Mouse (Mus musculus): Measurements from ENCODE around the gene Yes1. TPM values are rescaled to one million over a fixed set of nuclear protein-coding genes. Genes with fewer than 3 reads are reported as not detected.
"Not testable (repeated sequence)": the region's sequence is repeated elsewhere in the genome, so short reads cannot be mapped to it uniquely, and the experiment has no call there.

Yes1 gene
- polyA plus RNA-seq, 1 experiment: 15.0 TPM

DNA sequence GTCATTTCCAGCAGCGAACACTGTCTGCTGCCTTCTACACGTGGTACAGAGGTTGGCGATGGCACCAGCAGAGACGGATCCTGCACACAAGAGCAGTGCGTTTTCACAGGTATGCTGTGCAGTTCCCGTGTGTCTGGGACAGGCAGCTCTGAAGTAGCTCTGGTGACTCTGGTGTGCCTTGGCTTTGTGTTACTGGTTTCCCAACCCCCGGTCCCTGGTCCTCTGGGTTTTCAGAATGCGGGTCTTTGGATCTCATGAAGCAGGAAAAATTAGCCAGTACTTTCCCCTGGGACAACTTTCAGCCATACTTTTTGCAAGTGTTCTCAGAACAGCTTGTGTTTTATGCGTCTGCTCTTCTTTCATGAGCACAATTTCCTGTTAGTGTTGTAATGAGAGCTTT is 109.4 kb downstream of the Yes1 start:
- H3K4me3 ChIP-seq (ENCODE audit: insufficient read depth, low read depth, low read length): no peak overlapping the region
- 0 out of 2 replicates have a peak, but pooled peaks cover 2% of the 10 kb centered on the region for H3K4me1 ChIP-seq (ENCODE audit: control insufficient read depth, insufficient read depth, insufficient read length, low read length)
- no peak overlapping the region for H3K27ac ChIP-seq (replicated peaks; ENCODE audit: low read depth, low read length)

DNA sequence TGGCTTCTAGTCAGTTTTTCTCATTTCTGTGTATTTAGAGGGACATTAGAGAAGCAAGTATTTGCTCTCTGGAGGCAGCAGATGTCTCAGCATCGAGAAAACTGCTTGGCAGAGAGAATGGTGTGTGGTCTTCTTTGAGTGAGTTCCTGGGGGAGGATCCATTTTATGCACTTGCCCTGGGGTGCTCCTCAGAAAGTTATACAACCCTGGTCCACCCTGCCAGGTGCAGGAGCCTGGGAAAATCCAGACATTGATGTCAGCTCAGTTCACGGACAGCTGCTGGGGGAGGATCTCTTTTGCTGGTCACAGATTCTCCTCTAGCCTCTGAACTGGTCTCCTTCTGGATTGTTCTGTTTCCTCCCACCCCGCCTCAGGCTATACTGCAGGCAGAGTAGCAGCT is 110.3 kb downstream of the Yes1 start:
- H3K27ac ChIP-seq (replicated peaks; ENCODE audit: low read depth, low read length): no peak overlapping the region
- H3K4me1 ChIP-seq (ENCODE audit: control insufficient read depth, insufficient read depth, insufficient read length, low read length): 0 out of 2 replicates have a peak, but pooled peaks cover 2% of the 10 kb centered on the region
- no peak overlapping the region for H3K4me3 ChIP-seq (ENCODE audit: insufficient read depth, low read depth, low read length)

DNA sequence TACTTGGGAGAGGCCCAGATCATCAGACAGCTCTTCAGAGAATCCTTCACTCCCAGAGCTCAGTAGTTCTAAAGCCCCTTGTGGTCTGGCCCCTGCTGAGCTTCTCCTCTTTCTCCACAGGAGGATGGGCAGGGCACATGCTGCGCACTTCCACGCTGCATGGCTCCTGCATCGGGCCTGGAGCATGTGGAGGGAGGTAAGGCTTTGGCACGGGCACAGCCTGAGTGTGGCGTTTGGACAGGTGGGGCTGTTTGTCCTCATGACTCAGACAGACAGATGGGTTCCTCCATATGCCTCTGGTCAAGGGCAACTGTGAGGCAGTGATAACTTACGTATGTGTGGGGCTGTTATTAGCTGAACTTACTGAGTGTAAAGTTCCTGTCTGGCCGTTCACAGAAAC is 111.3 kb downstream of the Yes1 start:
- 0 out of 2 replicates have a peak, but pooled peaks cover 2% of the 10 kb centered on the region for H3K4me1 ChIP-seq (ENCODE audit: control insufficient read depth, insufficient read depth, insufficient read length, low read length)
- H3K27ac ChIP-seq (replicated peaks; ENCODE audit: low read depth, low read length): no peak overlapping the region
- no peak overlapping the region for H3K4me3 ChIP-seq (ENCODE audit: insufficient read depth, low read depth, low read length)

DNA sequence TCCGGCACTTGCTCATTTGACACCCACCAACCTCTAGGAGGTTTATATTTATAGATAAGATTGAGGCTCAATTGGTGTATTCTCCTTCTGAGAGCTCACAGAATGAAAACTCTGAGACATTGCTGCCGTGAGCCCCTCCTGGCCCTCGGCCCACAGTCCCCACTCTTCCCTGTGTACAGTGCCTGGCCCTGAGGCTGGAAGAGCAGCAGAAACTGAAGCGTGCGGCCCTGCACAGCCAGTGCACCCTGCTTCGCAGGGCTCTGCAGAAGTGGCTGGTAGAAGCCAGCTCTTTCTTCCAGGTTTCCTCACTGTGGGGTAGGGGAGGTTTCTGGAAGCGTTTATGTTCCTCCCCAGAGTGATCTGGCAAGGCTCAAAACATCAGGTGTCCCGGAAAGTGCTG is 111.7 kb downstream of the Yes1 start:
- not testable (repeated sequence) for H3K4me1 ChIP-seq (ENCODE audit: control insufficient read depth, insufficient read depth, insufficient read length, low read length); H3K27ac ChIP-seq (replicated peaks; ENCODE audit: low read depth, low read length); H3K4me3 ChIP-seq (ENCODE audit: insufficient read depth, low read depth, low read length)

DNA sequence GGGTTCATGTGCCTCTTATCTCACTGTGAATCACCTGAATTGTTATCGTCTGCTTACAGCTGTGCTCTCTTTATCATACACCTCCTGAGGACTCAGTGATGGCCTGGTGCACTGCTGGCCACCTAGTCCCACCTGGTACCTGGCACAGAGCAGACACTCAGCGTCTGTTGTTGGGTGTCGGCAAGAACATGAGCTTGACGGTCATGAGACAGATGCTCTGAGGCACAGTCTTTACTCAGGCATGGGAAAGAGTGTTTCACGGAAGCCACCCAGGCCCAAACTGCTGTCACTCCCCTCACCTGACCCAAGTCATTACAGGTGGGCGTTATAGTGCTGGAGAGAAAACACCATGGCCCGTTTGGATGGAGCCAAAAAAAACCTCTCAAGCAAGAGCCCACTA is 113.0 kb downstream of the Yes1 start:
- Histone ChIP-seq H3K27ac (replicated peaks; ENCODE audit: low read depth, low read length) (no peak overlapping the region), H3K4me3 (ENCODE audit: insufficient read depth, low read depth, low read length) (no peak overlapping the region), H3K4me1 (ENCODE audit: control insufficient read depth, insufficient read depth, insufficient read length, low read length) (0 out of 2 replicates have a peak, but pooled peaks cover 2% of the 10 kb centered on the region)

DNA sequence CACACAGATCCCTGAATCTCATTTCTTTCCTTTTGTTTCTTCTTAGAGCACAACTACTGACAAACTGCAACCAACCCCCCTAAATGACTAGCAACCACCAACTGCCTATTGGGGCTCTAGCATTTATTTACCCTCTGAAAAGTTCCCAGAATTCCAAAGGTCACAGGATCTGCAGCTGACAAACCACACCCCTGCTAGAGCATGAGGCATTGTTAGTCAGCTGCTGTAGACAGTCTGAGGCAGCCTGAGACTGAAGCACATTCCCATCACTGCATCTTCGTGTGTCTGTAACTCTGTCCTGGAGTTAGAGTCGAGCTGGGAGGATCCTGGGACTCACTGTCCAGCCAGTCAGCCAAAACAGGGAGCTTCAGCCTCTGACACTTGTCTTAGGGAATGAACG is 114.4 kb downstream of the Yes1 start:
- not testable (repeated sequence) for H3K4me1 ChIP-seq (ENCODE audit: control insufficient read depth, insufficient read depth, insufficient read length, low read length); H3K4me3 ChIP-seq (ENCODE audit: insufficient read depth, low read depth, low read length); H3K27ac ChIP-seq (replicated peaks; ENCODE audit: low read depth, low read length)

DNA sequence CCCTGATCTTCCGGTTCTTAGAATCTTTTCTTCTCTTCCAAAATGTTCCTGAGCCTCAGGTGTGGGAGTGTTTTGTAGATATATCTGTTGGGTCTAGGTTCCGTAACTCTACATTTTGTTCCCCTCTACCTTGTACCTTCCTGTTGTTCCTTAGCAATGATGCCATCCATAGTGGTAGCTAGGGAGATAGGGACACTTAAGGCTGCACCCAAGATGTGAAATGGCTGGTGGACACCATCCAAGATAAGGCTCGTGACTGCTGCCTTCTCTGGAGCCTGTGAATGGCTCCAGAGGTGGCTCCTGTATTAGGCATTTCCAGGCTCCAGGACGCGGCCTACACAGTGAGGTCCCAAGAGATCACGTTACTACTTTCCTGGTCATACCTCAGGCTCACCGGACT is 117.3 kb downstream of the Yes1 start:
- H3K4me1 ChIP-seq (ENCODE audit: control insufficient read depth, insufficient read depth, insufficient read length, low read length): no peaks in the 10 kb centered on the region
- H3K4me3 ChIP-seq (ENCODE audit: insufficient read depth, low read depth, low read length): no peak overlapping the region
- no peak overlapping the region for H3K27ac ChIP-seq (replicated peaks; ENCODE audit: low read depth, low read length)

DNA sequence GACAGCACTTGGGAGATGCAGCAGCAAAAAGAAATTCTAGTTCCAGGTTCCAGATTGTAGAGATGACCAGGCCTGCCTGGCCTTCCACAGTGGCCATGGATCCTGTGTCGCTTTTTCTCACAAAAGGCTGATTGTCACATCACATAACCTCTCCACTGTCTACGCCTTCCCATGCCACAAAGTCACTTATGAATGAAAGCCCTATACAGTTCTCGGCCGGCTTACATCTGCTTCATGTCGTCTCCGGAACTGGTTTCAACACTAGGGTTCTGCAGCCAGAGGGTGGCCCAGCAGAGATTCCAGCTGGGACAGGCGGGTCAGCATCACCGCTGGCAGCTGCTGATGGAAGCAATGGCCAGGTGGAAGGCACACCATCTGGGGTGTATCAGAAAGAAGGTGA is 117.9 kb downstream of the Yes1 start:
- Histone ChIP-seq H3K27ac (replicated peaks; ENCODE audit: low read depth, low read length) (no peak overlapping the region), H3K4me1 (ENCODE audit: control insufficient read depth, insufficient read depth, insufficient read length, low read length) (no peaks in the 10 kb centered on the region), H3K4me3 (ENCODE audit: insufficient read depth, low read depth, low read length) (no peak overlapping the region)

DNA sequence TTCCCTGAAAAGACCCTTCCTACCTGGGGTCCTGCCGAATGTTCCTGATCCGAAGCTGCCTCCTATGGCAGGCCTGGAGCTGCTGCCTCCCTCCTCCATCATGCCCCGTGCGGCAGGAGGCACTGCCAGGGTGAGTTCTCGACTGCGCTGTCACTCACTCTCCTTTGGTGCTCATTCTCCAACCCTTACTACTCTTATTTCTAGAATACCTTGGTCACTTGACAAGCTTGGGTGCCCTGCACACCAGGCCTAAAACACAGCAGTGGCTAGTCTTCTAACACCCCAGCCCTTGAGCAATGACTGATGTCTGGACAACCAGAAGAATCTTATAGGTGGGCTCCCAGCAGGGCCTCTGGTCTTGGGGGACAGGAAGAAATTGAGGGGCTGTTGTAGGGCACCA is 122.9 kb downstream of the Yes1 start:
- not testable (repeated sequence) for H3K27ac ChIP-seq (replicated peaks; ENCODE audit: low read depth, low read length); H3K4me1 ChIP-seq (ENCODE audit: control insufficient read depth, insufficient read depth, insufficient read length, low read length); H3K4me3 ChIP-seq (ENCODE audit: insufficient read depth, low read depth, low read length)

DNA sequence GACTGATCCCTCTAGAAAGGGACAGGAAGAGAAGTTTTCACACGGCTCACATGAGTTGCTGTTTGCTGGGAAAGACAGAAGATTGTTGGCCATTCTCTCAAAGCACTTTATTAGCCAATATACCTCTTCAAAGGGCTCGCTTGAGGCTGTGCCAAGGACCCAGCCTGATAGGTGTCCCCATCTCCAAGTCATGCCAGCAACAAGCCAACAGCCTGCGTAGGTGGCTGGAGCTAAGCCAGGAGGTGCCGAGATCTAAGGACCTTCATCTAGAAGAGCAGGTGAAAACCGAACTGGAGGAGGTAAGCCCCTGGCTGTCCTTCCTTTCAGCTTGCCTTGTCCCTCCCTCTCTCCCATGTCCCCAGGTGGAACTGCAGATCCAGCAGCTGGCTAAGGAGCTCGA is 124.8 kb downstream of the Yes1 start:
- H3K4me3 ChIP-seq (ENCODE audit: insufficient read depth, low read depth, low read length): no peak overlapping the region
- no peak overlapping the region for H3K27ac ChIP-seq (replicated peaks; ENCODE audit: low read depth, low read length)
- no peaks in the 10 kb centered on the region for H3K4me1 ChIP-seq (ENCODE audit: control insufficient read depth, insufficient read depth, insufficient read length, low read length)

Other genes with a start within 250 kb of the Yes1 start
- 510 and 585 TPM in 2 replicates for gene Ppp1cb, start 152.3 kb upstream of the Yes1 start, polyA plus RNA-seq (2012; ENCODE audit: insufficient read depth, insufficient read length, missing spikeins)
- gene Pisd, start 174.5 kb downstream of the Yes1 start, polyA plus RNA-seq (2012; ENCODE audit: insufficient read depth, insufficient read length, missing spikeins): 49.8 and 54.7 TPM in 2 replicates
- not detected in 2 replicates for gene Gm20671, start 215.9 kb downstream of the Yes1 start, polyA plus RNA-seq (2012; ENCODE audit: insufficient read depth, insufficient read length, missing spikeins)
- 2.8 and 3.6 TPM in 2 replicates for gene Prr14l, start 243.1 kb downstream of the Yes1 start, polyA plus RNA-seq (2012; ENCODE audit: insufficient read depth, insufficient read length, missing spikeins)